Mouse (Mus musculus): Measurements from ENCODE around the gene Tex36. TPM values are rescaled to one million over a fixed set of nuclear protein-coding genes. Genes with fewer than 3 reads are reported as not detected.

The Tex36 gene
- not detected in 2 replicates for polyA plus RNA-seq (2015; fragmentation: Nextera tagmentation; extraction: Ambion mirVana)

- no peak within 1 kb of the TSS for H3K4me3 ChIP-seq (ENCODE audit: low read depth, low read length)
- H3K4me1 ChIP-seq (ENCODE audit: control insufficient read depth, low read depth, low read length): no peaks in the 10 kb centered on the region
- H3K36me3 ChIP-seq (ENCODE audit: control insufficient read depth, insufficient read depth): no peaks in the 10 kb centered on the region
- no peaks in the 10 kb centered on the region for H3K9me3 ChIP-seq (replicated peaks; ENCODE audit: control insufficient read depth, low read length)
- 21% methylated on average over 2 of the region's 2 CpGs for WGBS (ENCODE audit: insufficient replicate concordance)
- H3K27me3 ChIP-seq (ENCODE audit: control insufficient read depth, insufficient read depth, low read depth, low read length): no peaks in the 10 kb centered on the region
- no peak within 1 kb of the TSS for H3K9ac ChIP-seq (ENCODE audit: low read depth, low read length)
- no peak for ATAC-seq (ENCODE audit: low read depth)
- no peak within 1 kb of the TSS for H3K4me2 ChIP-seq (ENCODE audit: low read depth, low read length)
- H3K27ac ChIP-seq (ENCODE audit: low read length): no peak within 1 kb of the TSS
Measured at GRCm38 (mm10) chr7:133602058-133602457, at the start of gene Tex36. TSS of gene Tex36 (minus strand) at chr7:133602158.

- no peak overlapping the region for H3K9ac ChIP-seq (ENCODE audit: low read depth, low read length)
- no peak for ATAC-seq (ENCODE audit: low read depth)
- H3K4me1 ChIP-seq (ENCODE audit: control insufficient read depth, low read depth, low read length): no peaks in the 10 kb centered on the region
- H3K36me3 ChIP-seq (ENCODE audit: control insufficient read depth, insufficient read depth): peaks cover 55% of the 10 kb centered on the region
- no peak overlapping the region for H3K4me2 ChIP-seq (ENCODE audit: low read depth, low read length)
- H3K4me3 ChIP-seq (ENCODE audit: low read depth, low read length): no peak overlapping the region
- H3K27ac ChIP-seq (ENCODE audit: low read length): no peak overlapping the region
- 77% methylated on average over 6 of the region's 6 CpGs for WGBS (ENCODE audit: insufficient replicate concordance)
- H3K27me3 ChIP-seq (ENCODE audit: control insufficient read depth, insufficient read depth, low read depth, low read length): no peaks in the 10 kb centered on the region
- H3K9me3 ChIP-seq (replicated peaks; ENCODE audit: control insufficient read depth, low read length): no peaks in the 10 kb centered on the region
Measured at GRCm38 (mm10) chr7:133645716-133646115, 43.8 kb upstream of the Tex36 start.

DNA sequence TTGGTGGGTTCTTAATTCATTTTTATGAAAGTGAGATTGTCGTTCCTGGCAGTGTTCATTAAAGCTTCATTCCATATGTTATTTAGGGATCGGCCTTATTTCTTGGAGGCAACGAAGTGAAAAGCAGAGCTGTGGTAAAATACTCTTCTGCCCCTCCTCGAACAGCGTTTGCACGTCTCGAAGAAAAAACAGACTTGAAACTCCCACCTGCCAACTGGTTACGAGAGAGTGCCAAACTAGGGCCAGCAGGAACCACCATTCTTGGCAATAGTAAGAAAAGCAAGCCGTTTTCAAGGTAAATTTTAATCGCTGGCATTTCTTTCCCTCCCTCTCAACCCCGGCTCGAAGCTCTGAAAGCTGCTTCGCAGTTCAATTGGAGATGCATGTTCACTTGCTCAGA lies 36.9 kb upstream of the Tex36 start:
- Histone ChIP-seq H3K36me3 (ENCODE audit: control insufficient read depth, insufficient read depth) (peaks cover 22% of the 10 kb centered on the region), H3K4me3 (ENCODE audit: low read depth, low read length) (peak overlapping the region; percentile 83), H3K9ac (ENCODE audit: low read depth, low read length) (peak overlapping the region; percentile 92), H3K4me2 (ENCODE audit: low read depth, low read length) (peak overlapping the region; percentile 99), H3K27me3 (ENCODE audit: control insufficient read depth, insufficient read depth, low read depth, low read length) (no peaks in the 10 kb centered on the region), H3K4me1 (ENCODE audit: control insufficient read depth, low read depth, low read length) (peaks cover 12% of the 10 kb centered on the region), H3K27ac (ENCODE audit: low read length) (no peak overlapping the region), H3K9me3 (replicated peaks; ENCODE audit: control insufficient read depth, low read length) (no peaks in the 10 kb centered on the region)
- 87% methylated on average over 13 of the region's 13 CpGs for WGBS (ENCODE audit: insufficient replicate concordance)
- no peak for ATAC-seq (ENCODE audit: low read depth)

DNA sequence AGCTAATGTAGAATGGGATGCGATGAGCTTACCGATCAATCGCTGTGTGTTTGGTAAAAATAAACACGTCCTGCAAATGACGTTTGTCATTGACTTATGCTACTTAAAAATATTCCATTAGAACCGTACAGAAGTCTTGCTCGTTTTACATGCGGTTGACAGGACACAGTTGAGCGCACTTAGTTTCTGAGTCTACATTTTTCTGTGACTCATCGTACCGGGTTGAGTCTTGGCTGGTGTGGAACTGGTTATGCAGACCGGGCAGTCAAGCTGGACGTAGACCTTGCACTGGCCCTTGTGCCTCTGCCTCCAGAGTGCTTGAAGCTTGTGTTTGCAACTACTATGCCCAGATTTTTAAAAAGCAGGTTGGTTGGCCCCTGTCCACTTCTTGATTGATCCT lies 36.3 kb upstream of the Tex36 start:
- Histone ChIP-seq H3K9me3 (replicated peaks; ENCODE audit: control insufficient read depth, low read length) (no peaks in the 10 kb centered on the region), H3K36me3 (ENCODE audit: control insufficient read depth, insufficient read depth) (peaks cover 18% of the 10 kb centered on the region), H3K9ac (ENCODE audit: low read depth, low read length) (peak overlapping the region; percentile 92), H3K4me3 (ENCODE audit: low read depth, low read length) (peak overlapping the region; percentile 83), H3K4me2 (ENCODE audit: low read depth, low read length) (peak overlapping the region; percentile 99), H3K27ac (ENCODE audit: low read length) (peak overlapping the region; percentile 87), H3K27me3 (ENCODE audit: control insufficient read depth, insufficient read depth, low read depth, low read length) (no peaks in the 10 kb centered on the region), H3K4me1 (ENCODE audit: control insufficient read depth, low read depth, low read length) (peaks cover 12% of the 10 kb centered on the region)
- ATAC-seq (ENCODE audit: low read depth): no peak
- 5% methylated on average over 13 of the region's 13 CpGs for WGBS (ENCODE audit: insufficient replicate concordance)

DNA sequence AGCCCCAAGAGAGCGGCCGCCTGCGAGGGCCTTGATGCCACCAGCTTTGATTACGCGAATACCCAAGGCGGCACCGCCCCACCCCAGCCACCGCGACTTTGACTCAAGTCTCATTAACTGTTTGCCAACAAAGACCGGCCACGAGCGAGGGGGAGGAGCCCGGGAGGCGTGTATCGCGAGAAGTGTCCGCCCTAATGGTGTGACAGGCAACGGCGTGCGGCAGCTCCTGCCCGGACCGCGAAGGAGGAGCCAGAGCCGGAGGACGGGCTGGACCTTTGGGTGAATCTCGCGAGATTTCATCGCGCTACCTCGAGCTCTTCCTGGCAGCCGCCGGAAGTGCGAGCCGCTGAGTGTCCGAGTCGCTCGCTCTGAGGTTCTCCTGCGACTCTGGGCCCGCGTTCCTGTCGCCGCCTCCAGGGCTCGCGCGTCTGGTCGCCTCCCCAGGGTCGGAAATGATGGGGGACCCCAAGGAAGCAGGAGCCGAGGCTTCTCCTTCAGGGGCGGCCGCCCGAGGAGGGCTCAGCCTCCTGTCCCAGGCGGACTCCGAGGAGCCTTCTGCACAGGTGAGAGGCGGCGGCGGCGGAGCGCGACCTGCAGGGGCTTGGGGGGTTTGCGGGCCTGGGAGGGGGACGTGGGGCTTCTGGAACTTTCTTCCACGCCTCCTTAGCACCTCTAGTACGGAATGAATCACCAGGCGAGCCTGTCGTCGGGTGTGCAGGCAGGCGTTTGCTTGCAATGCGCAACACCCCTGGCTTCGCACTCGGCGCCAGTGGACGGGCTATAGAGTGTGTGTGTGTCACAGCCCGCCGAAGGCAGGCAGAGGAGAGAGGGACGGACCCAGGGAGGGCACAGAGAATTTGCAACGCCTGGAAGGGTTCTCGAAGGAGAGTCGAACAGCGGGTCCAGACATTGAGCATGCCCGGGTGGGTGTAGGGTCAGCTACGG lies 35.7 kb upstream of the Tex36 start, which contains the start of gene Edrf1:
Gene Edrf1 (plus strand): TSS at position 183 of the 945 bp plus-strand sequence.
- Histone ChIP-seq H3K27ac (ENCODE audit: low read length) (peak within 1 kb of the TSS; percentile 87), H3K4me1 (ENCODE audit: control insufficient read depth, low read depth, low read length) (peaks cover 12% of the 10 kb centered on the region), H3K27me3 (ENCODE audit: control insufficient read depth, insufficient read depth, low read depth, low read length) (no peaks in the 10 kb centered on the region), H3K9me3 (replicated peaks; ENCODE audit: control insufficient read depth, low read length) (no peaks in the 10 kb centered on the region), H3K4me3 (ENCODE audit: low read depth, low read length) (peak within 1 kb of the TSS; percentile 83), H3K4me2 (ENCODE audit: low read depth, low read length) (peak within 1 kb of the TSS; percentile 99), H3K9ac (ENCODE audit: low read depth, low read length) (peak within 1 kb of the TSS; percentile 92), H3K36me3 (ENCODE audit: control insufficient read depth, insufficient read depth) (peaks cover 15% of the 10 kb centered on the region)
- peak; percentile 98 for ATAC-seq (ENCODE audit: low read depth)
- under 1% methylated on average over 81 of the region's 81 CpGs for WGBS (ENCODE audit: insufficient replicate concordance)

DNA sequence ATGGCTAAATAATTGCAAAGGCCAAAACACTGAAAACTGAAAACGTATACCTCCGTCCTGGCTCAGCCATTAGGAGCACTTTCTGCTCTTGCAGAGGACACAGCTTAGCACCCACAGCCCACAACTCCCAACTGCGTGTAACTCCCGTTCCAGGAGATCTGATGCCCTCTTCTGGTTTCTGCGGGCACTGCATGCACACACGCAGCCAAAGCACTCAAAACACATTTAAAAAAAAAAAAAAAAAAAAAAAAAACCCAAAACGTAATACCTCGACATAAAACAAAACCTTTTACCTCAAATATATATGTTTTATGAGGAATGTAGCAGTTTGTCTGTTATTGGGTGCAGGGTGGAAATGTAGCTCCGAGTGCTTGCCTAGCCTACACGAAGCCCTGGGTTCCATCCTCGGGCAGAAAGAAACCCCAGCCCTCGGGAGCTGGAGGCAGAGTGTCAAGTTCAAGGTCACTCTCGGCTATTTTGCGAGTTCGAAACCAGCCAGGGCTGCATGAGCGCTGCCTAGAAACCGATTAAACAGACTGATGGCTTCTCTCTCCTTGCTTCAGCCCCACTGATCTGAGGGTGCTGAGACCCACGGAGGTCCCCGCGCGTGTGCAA lies 34.9 kb upstream of the Tex36 start:
- peak overlapping the region; percentile 71 for H3K9ac ChIP-seq (ENCODE audit: low read depth, low read length)
- peak overlapping the region; percentile 86 for H3K27ac ChIP-seq (ENCODE audit: low read length)
- WGBS (ENCODE audit: insufficient replicate concordance): 2% methylated on average over 21 of the region's 21 CpGs
- no peak for ATAC-seq (ENCODE audit: low read depth)
- peaks cover 8% of the 10 kb centered on the region for H3K36me3 ChIP-seq (ENCODE audit: control insufficient read depth, insufficient read depth)
- H3K4me3 ChIP-seq (ENCODE audit: low read depth, low read length): peak overlapping the region; percentile 83
- no peaks in the 10 kb centered on the region for H3K27me3 ChIP-seq (ENCODE audit: control insufficient read depth, insufficient read depth, low read depth, low read length)
- H3K4me2 ChIP-seq (ENCODE audit: low read depth, low read length): peak overlapping the region; percentile 99
- H3K9me3 ChIP-seq (replicated peaks; ENCODE audit: control insufficient read depth, low read length): no peaks in the 10 kb centered on the region
- peaks cover 12% of the 10 kb centered on the region for H3K4me1 ChIP-seq (ENCODE audit: control insufficient read depth, low read depth, low read length)

- Histone ChIP-seq H3K4me2 (ENCODE audit: low read depth, low read length) (no peak overlapping the region), H3K9ac (ENCODE audit: low read depth, low read length) (no peak overlapping the region), H3K4me3 (ENCODE audit: low read depth, low read length) (no peak overlapping the region), H3K36me3 (ENCODE audit: control insufficient read depth, insufficient read depth) (no peaks in the 10 kb centered on the region; the same call in 1 of the 2 replicates), H3K27me3 (ENCODE audit: control insufficient read depth, insufficient read depth, low read depth, low read length) (no peaks in the 10 kb centered on the region), H3K9me3 (replicated peaks; ENCODE audit: control insufficient read depth, low read length) (no peaks in the 10 kb centered on the region), H3K4me1 (ENCODE audit: control insufficient read depth, low read depth, low read length) (peaks cover 12% of the 10 kb centered on the region), H3K27ac (ENCODE audit: low read length) (no peak overlapping the region)
- ATAC-seq (ENCODE audit: low read depth): no peak
- WGBS (ENCODE audit: insufficient replicate concordance): 60% methylated on average over 10 of the region's 12 CpGs
Measured at GRCm38 (mm10) chr7:133634932-133635650, 33.1 kb upstream of the Tex36 start.

DNA sequence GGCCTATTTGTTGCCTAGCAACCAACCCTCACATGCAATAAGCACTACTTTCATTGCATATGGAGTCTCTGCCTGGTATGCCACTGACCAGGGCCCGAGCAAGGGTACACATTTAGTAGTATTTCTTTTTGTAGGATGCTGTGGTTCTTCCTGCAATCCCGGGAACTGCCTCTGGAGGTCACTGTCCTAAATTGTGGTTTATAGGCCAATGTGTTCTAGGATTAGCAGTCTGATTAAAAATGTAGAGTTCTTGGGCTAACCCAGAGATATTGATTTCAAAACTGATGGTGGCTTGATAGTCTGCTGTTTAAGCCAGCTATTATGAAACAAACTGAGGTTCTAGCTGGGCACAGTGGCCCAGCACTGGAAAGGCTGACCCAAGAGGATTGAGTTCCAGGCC lies 30.5 kb upstream of the Tex36 start:
- Histone ChIP-seq H3K9me3 (replicated peaks; ENCODE audit: control insufficient read depth, low read length) (no peaks in the 10 kb centered on the region), H3K27me3 (ENCODE audit: control insufficient read depth, insufficient read depth, low read depth, low read length) (no peaks in the 10 kb centered on the region), H3K4me1 (ENCODE audit: control insufficient read depth, low read depth, low read length) (no peaks in the 10 kb centered on the region; the same call in 1 of the 2 replicates), H3K27ac (ENCODE audit: low read length) (no peak overlapping the region), H3K4me3 (ENCODE audit: low read depth, low read length) (no peak overlapping the region), H3K9ac (ENCODE audit: low read depth, low read length) (no peak overlapping the region), H3K36me3 (ENCODE audit: control insufficient read depth, insufficient read depth) (no peaks in the 10 kb centered on the region), H3K4me2 (ENCODE audit: low read depth, low read length) (no peak overlapping the region)
- no peak for ATAC-seq (ENCODE audit: low read depth)
- WGBS (ENCODE audit: insufficient replicate concordance): 13% methylated on average over 2 of the region's 2 CpGs

Data from liver, embryonic 16.5 days (tissue).